Mouse (Mus musculus): Measurements from ENCODE around the gene Car11.

DNA sequence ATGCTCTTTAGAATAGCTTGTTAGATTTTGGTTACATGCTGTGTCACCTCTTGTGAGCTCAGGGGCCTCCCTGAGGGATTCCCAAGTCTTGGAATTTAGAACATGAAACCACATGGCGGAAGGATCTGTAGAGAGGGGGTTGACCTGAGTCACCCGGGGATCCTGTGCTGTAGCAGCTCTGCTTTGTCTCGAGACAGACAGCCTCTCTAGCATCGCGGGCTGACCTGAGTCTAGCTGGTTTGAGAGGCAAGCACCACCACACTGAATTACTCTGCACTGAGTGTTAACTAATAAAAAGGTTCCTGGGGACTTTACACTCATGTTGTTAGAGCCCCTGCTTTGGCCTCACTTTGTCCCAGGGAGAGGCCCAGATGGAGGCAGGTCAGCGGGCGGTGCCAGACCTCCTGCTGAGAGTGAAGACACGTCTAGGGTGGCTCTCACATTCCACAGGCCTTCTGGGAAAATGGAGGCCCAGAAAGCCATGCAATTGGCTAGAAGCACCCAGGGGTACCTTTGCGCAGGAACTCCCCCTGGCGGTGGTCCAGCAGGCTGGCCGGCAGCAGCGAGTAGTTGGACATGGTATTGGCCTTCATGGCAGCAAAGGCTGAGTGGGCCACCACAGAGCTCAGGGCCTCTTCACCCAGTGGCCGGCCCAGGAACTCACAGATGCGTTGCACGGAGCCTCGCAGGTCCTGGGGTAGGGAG, 31.2 kb downstream of the Car11 start:
- TF ChIP-seq POLR2A (IDR thresholded peaks at IDR 0.05; ENCODE audit: insufficient read depth, low read depth, low read length) (no peak), CTCF (IDR thresholded peaks at IDR 0.05; ENCODE audit: insufficient read depth, low read depth, low read length) (peak; percentile 16; the same call in 1 of the 2 replicates)
